Mouse (Mus musculus): Measurements from ENCODE around the gene Cacna2d1.

Cacna2d1 gene

GRCm38 (mm10) chr5:15934376-15935233 lies at the start of gene Cacna2d1:
TSS of gene Cacna2d1 (plus strand) at chr5:15934691.
- in situ Hi-C loops (cut with MboI, MseI): no loop called here

GRCm38 (mm10) chr5:15895098-15895497 lies 39.4 kb upstream of the Cacna2d1 start:
- in situ Hi-C loops (cut with MboI, MseI): no loop called here

GRCm38 (mm10) chr5:15896706-15897105 lies 37.8 kb upstream of the Cacna2d1 start:
- in situ Hi-C loops (cut with MboI, MseI): no loop called here

GRCm38 (mm10) chr5:15906446-15906845 lies 28.0 kb upstream of the Cacna2d1 start:
- in situ Hi-C loops (cut with MboI, MseI): no loop called here

GRCm38 (mm10) chr5:15914931-15915330 lies 19.6 kb upstream of the Cacna2d1 start:
- in situ Hi-C loops (cut with MboI, MseI): no loop called here

- in situ Hi-C loops (cut with MboI, MseI): no loop called here
Observed at GRCm38 (mm10) chr5:15928506-15928905, 6.0 kb upstream of the Cacna2d1 start.

- in situ Hi-C loops (cut with MboI, MseI): no loop called here
Observed at GRCm38 (mm10) chr5:15933017-15933416, 1.5 kb upstream of the Cacna2d1 start.

- in situ Hi-C loops (cut with MboI, MseI): no loop called here
Observed at GRCm38 (mm10) chr5:15933581-15934375, 713 bp upstream of the Cacna2d1 start.

GRCm38 (mm10) chr5:15935234-15935728 lies 790 bp downstream of the Cacna2d1 start:
- in situ Hi-C loops (cut with MboI, MseI): no loop called here

- in situ Hi-C loops (cut with MboI, MseI): no loop called here
Observed at GRCm38 (mm10) chr5:15935831-15936710, 1.6 kb downstream of the Cacna2d1 start.

GRCm38 (mm10) chr5:15941191-15941725 lies 6.8 kb downstream of the Cacna2d1 start:
- in situ Hi-C loops (cut with MboI, MseI): no loop called here

- in situ Hi-C loops (cut with MboI, MseI): no loop called here
Observed at GRCm38 (mm10) chr5:15942051-15942450, 7.6 kb downstream of the Cacna2d1 start.

- in situ Hi-C loops (cut with MboI, MseI): no loop called here
Observed at GRCm38 (mm10) chr5:15948290-15949037, 14.0 kb downstream of the Cacna2d1 start.

GRCm38 (mm10) chr5:15959760-15960159 lies 25.3 kb downstream of the Cacna2d1 start:
- in situ Hi-C loops (cut with MboI, MseI): no loop called here

GRCm38 (mm10) chr5:15961866-15962265 lies 27.4 kb downstream of the Cacna2d1 start:
- in situ Hi-C loops (cut with MboI, MseI): no loop called here

- in situ Hi-C loops (cut with MboI, MseI): no loop called here
Observed at GRCm38 (mm10) chr5:15966888-15967287, 32.4 kb downstream of the Cacna2d1 start.

GRCm38 (mm10) chr5:15971821-15972220 lies 37.3 kb downstream of the Cacna2d1 start:
- in situ Hi-C loops (cut with MboI, MseI): no loop called here

- in situ Hi-C loops (cut with MboI, MseI): no loop called here
Observed at GRCm38 (mm10) chr5:15972351-15972750, 37.9 kb downstream of the Cacna2d1 start.

GRCm38 (mm10) chr5:15974652-15975051 lies 40.2 kb downstream of the Cacna2d1 start:
- in situ Hi-C loops (cut with MboI, MseI): no loop called here

- in situ Hi-C loops (cut with MboI, MseI): no loop called here
Observed at GRCm38 (mm10) chr5:15979225-15979624, 44.7 kb downstream of the Cacna2d1 start.

Data from T-helper 2 cell (primary cell).